9 mouse cellular contexts compared by ENCODE assay signal in genomic region chr6:57743333-57743732, GRCm38 (mm10). TPM values are rescaled to one million over a fixed set of nuclear protein-coding genes. Genes with fewer than 3 reads are reported as not detected.
DNase-seq lines count a peak whose midpoint lies in the region; ATAC-seq and TF ChIP-seq lines count a peak whose summit lies in the region.
"Had no signal": no experiment of that assay in that cellular context is flagged by ENCODE, and none has a peak within 500 bp of the region (broad histone marks: within the 10 kb centered on the region; RNA-seq: fewer than 3 reads in every experiment).

No protein-coding gene starts in this region.

- peak; percentile 36; the same call in 1 of the 2 replicates for TF ChIP-seq CTCF in cerebellum, adult 2 months (IDR thresholded peaks at IDR 0.05; ENCODE audit: borderline replicate concordance, insufficient read depth, low read depth, low read length)

- H3K36me3 ChIP-seq in neural tube, embryonic 14.5 days (ENCODE audit: control insufficient read depth, insufficient read depth, low read length): no peaks in the 10 kb centered on the region
- peaks cover 8% of the 10 kb centered on the region for H3K36me3 ChIP-seq in neural tube, embryonic 15.5 days
- no peaks in the 10 kb centered on the region for H3K36me3 ChIP-seq in splenic B cell, adult 2 months (ENCODE audit: control insufficient read depth, insufficient read depth, low read length, poor library complexity, severe bottlenecking)

- H3K4me2 ChIP-seq in neural tube, embryonic 14.5 days (ENCODE audit: low read depth, low read length): no peak overlapping the region
- H3K4me2 ChIP-seq in neural tube, embryonic 15.5 days: no peak overlapping the region
- H3K4me2 ChIP-seq: heart, embryonic 13.5 days had no signal

- no peak for TF ChIP-seq POLR2A in cerebellum, adult 2 months (IDR thresholded peaks at IDR 0.05; ENCODE audit: borderline replicate concordance, insufficient read depth, low read length)

- no peak for DNase-seq in cerebellum, adult 2 months
- DNase-seq in cerebellum, adult 18-20 months: no peak
- DNase-seq in kidney, postnatal 4 days: peak; percentile 8 to 30
- peak; percentile 13 for DNase-seq in splenic B cell, adult 2 months (ENCODE audit: low read depth, low spot score)
- no peak for DNase-seq in right cerebral cortex, adult 2 months (ENCODE audit: low spot score in 2 of 2)
- DNase-seq in gastrocnemius, postnatal 36 days: no peak

- H3K9ac ChIP-seq in neural tube, embryonic 14.5 days (replicated peaks; ENCODE audit: low read depth, low read length): no peak overlapping the region
- no peak overlapping the region for H3K9ac ChIP-seq in neural tube, embryonic 15.5 days (replicated peaks)
- H3K9ac ChIP-seq: heart, embryonic 13.5 days had no signal

- 77% methylated on average over 2 of the region's 2 CpGs for WGBS in cerebellum, adult 2 months
- WGBS in neural tube, embryonic 14.5 days: 84% methylated on average over 2 of the region's 2 CpGs
- 85% methylated on average over 2 of the region's 2 CpGs for WGBS in neural tube, embryonic 15.5 days

- no peaks in the 10 kb centered on the region for H3K9me3 ChIP-seq in neural tube, embryonic 14.5 days (ENCODE audit: control insufficient read depth, low read length)
- H3K9me3 ChIP-seq in neural tube, embryonic 15.5 days (replicated peaks): no peaks in the 10 kb centered on the region
- H3K9me3 ChIP-seq: heart, embryonic 13.5 days had no signal

- H3K27ac ChIP-seq in cerebellum, adult 2 months (ENCODE audit: insufficient read depth, low read length): no peak overlapping the region
- H3K27ac ChIP-seq in neural tube, embryonic 14.5 days (ENCODE audit: low read depth, low read length): no peak overlapping the region
- no peak overlapping the region for H3K27ac ChIP-seq in neural tube, embryonic 15.5 days (replicated peaks)
- H3K27ac ChIP-seq: heart, embryonic 13.5 days had no signal

- no peak overlapping the region for H3K4me3 ChIP-seq in cerebellum, adult 2 months (replicated peaks; ENCODE audit: insufficient read depth, low read depth, low read length)
- no peak overlapping the region for H3K4me3 ChIP-seq in neural tube, embryonic 14.5 days (ENCODE audit: low read depth, low read length)
- no peak overlapping the region for H3K4me3 ChIP-seq in neural tube, embryonic 15.5 days (replicated peaks)
- H3K4me3 ChIP-seq: heart, embryonic 13.5 days had no signal

- peak; percentile 50; the same call in 1 of the 2 replicates for ATAC-seq in neural tube, embryonic 14.5 days (ENCODE audit: low read depth)
- ATAC-seq in neural tube, embryonic 15.5 days (ENCODE audit: low FRiP score): no peak

- H3K27me3 ChIP-seq in cerebellum, adult 2 months (ENCODE audit: control insufficient read depth, insufficient read depth, low read length): no peaks in the 10 kb centered on the region; the same call in 1 of the 2 replicates
- H3K27me3 ChIP-seq in neural tube, embryonic 14.5 days (ENCODE audit: control insufficient read depth, insufficient read depth, low read length): no peaks in the 10 kb centered on the region
- no peaks in the 10 kb centered on the region for H3K27me3 ChIP-seq in neural tube, embryonic 15.5 days (replicated peaks)
- no peaks in the 10 kb centered on the region for H3K27me3 ChIP-seq in splenic B cell, adult 2 months (ENCODE audit: control insufficient read depth, insufficient read depth, low read length, poor library complexity, severe bottlenecking)
- H3K27me3 ChIP-seq: heart, embryonic 13.5 days had no signal

- intact Hi-C loops in gastrocnemius, postnatal 36 days (cut with DNase I): no loop called here

- H3K4me1 ChIP-seq in cerebellum, adult 2 months (ENCODE audit: control insufficient read depth, insufficient read depth, low read length): no peaks in the 10 kb centered on the region
- no peaks in the 10 kb centered on the region for H3K4me1 ChIP-seq in neural tube, embryonic 14.5 days (ENCODE audit: control insufficient read depth, insufficient read depth, low read length)
- H3K4me1 ChIP-seq in neural tube, embryonic 15.5 days: no peaks in the 10 kb centered on the region

RNA-seq across cellular contexts. Expression of gene Lancl2, which starts 41.0 kb away (rescaled TPM):
- polyA plus RNA-seq in cerebellum, adult 2 months (2012; rRNA removed): 46.7 and 48.4 TPM in 2 replicates
- polyA plus RNA-seq in neural tube, embryonic 14.5 days (2014; fragmentation: Nextera tagmentation; extraction: Ambion mirVana): 96.8 and 100 TPM in 2 replicates
- polyA plus RNA-seq in neural tube, embryonic 15.5 days (2015; fragmentation: Nextera tagmentation; extraction: Ambion mirVana): 72.0 and 80.2 TPM in 2 replicates
- 1 to 10 TPM; 7.3 to 9.7 TPM for total RNA-seq in gastrocnemius, postnatal 36 days (2021)

RNA-seq across cellular contexts. Expression of gene Pyurf, which starts 51.5 kb away (rescaled TPM):
- polyA plus RNA-seq in cerebellum, adult 2 months (2012; rRNA removed): 23.1 and 23.7 TPM in 2 replicates
- 20.4 and 21.8 TPM in 2 replicates for polyA plus RNA-seq in neural tube, embryonic 14.5 days (2014; fragmentation: Nextera tagmentation; extraction: Ambion mirVana)
- 18.4 and 18.9 TPM in 2 replicates for polyA plus RNA-seq in neural tube, embryonic 15.5 days (2015; fragmentation: Nextera tagmentation; extraction: Ambion mirVana)
- 10 to 100 TPM; 11.8 TPM for total RNA-seq in gastrocnemius, postnatal 36 days (2021)

Comparison
In these comparisons a context has a peak if more than half of its experiments do, and no peak if none do; other contexts are left out.
1. DNase-seq: peak in kidney, postnatal 4 days (2 of 2) and splenic B cell, adult 2 months (single experiment); none in cerebellum, adult 2 months (0 of 2), cerebellum, adult 18-20 months (0 of 2), right cerebral cortex, adult 2 months (0 of 2) and gastrocnemius, postnatal 36 days (0 of 2).